Mouse (Mus musculus) c-Kit-positive CD71-negative TER-119-negative erythroid progenitor cells, embryonic 14.5 days (primary cell): ENCODE measurements around the gene Ntm.

Source experiments
- DNase-seq: peaks from one replicate; pipeline ENCODE4 v3.0.0-alpha.2; 2013; ENCODE audit warnings: low read depth

Gene Ntm

GRCm38 (mm10) chr9:29657761-29658465 is 305.0 kb downstream of the Ntm start:
- DNase-seq, result no peak

- no peak for DNase-seq
These were observed 308.1 kb downstream of the Ntm start for GRCm38 (mm10) chr9:29654885-29655284.

- DNase-seq, result no peak
These were observed 309.2 kb downstream of the Ntm start for GRCm38 (mm10) chr9:29653678-29654235.

GRCm38 (mm10) chr9:29652854-29653253 is 310.1 kb downstream of the Ntm start:
- no peak for DNase-seq

- DNase-seq, result no peak
These were observed 311.1 kb downstream of the Ntm start for GRCm38 (mm10) chr9:29651856-29652255.

- DNase-seq, result no peak
These were observed 311.7 kb downstream of the Ntm start for GRCm38 (mm10) chr9:29651226-29651625.

GRCm38 (mm10) chr9:29650679-29651078 is 312.3 kb downstream of the Ntm start:
- peak; percentile 16 for DNase-seq

- no peak for DNase-seq
These were observed 312.7 kb downstream of the Ntm start for GRCm38 (mm10) chr9:29650266-29650665.

GRCm38 (mm10) chr9:29648256-29648655 is 314.7 kb downstream of the Ntm start:
- no peak for DNase-seq

GRCm38 (mm10) chr9:29647764-29648163 is 315.2 kb downstream of the Ntm start:
- DNase-seq, result peak; percentile 16

GRCm38 (mm10) chr9:29645796-29646400 is 317.0 kb downstream of the Ntm start:
- DNase-seq, result no peak

- peak; percentile 38 for DNase-seq
These were observed 319.8 kb downstream of the Ntm start for GRCm38 (mm10) chr9:29642997-29643657.

- DNase-seq, result no peak
These were observed 325.6 kb downstream of the Ntm start for GRCm38 (mm10) chr9:29637335-29637734.

GRCm38 (mm10) chr9:29617181-29617580 is 345.8 kb downstream of the Ntm start:
- no peak for DNase-seq

GRCm38 (mm10) chr9:29612020-29612612 is 350.8 kb downstream of the Ntm start:
- no peak for DNase-seq

- DNase-seq, result no peak
These were observed 352.1 kb downstream of the Ntm start for GRCm38 (mm10) chr9:29610867-29611266.

- no peak for DNase-seq
These were observed 365.3 kb downstream of the Ntm start for GRCm38 (mm10) chr9:29597665-29598064.

GRCm38 (mm10) chr9:29595321-29595720 is 367.6 kb downstream of the Ntm start:
- no peak for DNase-seq

- no peak for DNase-seq
These were observed 368.2 kb downstream of the Ntm start for GRCm38 (mm10) chr9:29594537-29595294.

- DNase-seq, result no peak
These were observed 375.6 kb downstream of the Ntm start for GRCm38 (mm10) chr9:29587376-29587775.

GRCm38 (mm10) chr9:29586381-29586770 is 376.6 kb downstream of the Ntm start:
- no peak for DNase-seq
